Mouse (Mus musculus) right cerebral cortex, postnatal 25 days (tissue): ENCODE measurements around the gene Prkce.
A peak's percentile ranks its signal among the peaks of the same experiment; 100 is the strongest.

ENCODE experiments used
- DNase-seq: peaks from one replicate; pipeline ENCODE4 v3.0.0; 2022

Gene Prkce

DNA sequence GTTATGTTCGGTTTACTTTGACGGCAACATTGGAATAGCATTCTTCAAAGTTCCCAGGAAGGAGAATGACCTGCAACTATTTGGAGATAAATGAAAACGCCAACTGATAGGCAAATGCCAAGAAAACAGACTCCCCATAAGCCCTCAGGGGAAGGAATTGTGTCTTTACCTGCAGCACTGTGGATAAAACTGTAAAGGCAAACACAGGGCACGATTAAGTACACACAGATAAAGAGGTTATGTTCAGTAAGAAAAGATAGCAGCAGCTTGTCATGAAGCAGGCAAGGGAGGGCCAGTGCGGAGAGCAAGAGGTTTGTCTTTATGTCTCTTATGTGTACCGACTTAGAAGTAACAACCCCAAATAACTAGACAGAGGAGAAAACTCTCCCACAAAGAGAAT lies 326.9 kb downstream of the Prkce start:
- DNase-seq = no peak

DNA sequence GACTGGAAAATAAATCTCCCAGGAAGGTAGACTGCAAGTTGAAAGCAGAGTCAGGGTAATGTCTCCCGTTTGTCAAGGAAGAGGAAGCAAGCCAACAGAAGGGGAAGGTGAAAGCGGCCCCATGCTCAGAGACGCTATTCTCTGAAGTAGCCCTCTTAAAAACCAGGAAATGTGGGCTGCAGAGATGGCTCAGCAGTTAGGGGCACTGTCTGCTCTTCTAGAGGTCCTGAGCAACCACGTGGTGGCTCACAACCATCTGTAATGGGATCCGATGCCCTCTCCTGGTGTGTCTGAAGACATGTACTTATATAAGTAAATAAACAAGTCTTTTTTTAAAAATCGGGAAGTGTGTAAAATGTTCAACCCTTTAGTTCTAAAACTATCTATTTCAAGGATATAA lies 327.3 kb downstream of the Prkce start:
- DNase-seq = no peak

DNA sequence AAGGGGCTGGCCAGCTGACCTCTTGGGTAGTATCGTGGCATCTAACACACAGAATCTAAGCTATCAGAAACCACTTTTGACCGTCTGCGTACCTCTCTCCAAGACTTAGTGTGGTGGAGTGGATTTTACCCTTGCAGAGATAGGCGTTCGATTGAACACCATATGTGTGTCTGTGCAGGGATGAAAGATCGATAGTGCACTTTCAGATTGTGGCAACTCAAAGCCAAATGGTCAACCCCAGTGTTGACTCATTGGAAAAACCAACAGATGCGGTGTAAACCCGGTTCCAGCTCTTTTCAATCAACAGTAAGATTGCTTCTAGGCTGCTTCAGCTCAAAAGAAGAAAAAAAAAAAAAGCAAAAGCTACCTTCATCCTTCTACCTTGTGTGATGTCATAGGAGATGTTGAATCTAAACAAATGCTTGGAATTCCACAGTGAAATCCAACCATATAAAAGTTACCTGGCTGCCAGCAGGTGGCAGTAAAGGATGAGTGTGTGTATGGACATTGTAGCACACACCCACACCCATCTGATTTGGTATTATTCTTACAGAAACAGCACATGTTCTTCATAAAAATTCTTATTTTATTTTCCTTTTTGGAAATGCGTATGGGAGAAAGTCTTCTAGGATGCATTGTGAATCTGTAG lies 328.7 kb downstream of the Prkce start:
- peak; percentile 40 for DNase-seq

DNA sequence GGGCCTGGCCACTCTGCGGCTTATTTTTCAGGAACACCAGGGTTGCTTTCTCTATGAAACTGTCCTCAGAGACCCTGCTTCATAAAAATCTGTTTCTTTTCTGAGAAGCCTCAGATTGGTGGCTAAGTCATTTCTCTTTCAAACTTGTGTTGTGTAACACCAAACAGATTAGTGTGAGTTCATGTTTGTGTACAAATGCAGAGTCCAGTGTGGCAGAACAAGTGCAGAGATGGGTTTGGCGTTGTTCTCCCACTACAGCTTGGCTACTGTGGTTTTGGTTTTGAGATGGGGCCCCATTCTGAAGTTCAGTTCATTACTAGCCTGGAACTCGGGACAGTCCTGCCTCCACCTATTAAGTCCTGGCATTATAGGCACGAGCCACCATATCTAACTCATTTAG lies 329.7 kb downstream of the Prkce start:
- DNase-seq = no peak

DNA sequence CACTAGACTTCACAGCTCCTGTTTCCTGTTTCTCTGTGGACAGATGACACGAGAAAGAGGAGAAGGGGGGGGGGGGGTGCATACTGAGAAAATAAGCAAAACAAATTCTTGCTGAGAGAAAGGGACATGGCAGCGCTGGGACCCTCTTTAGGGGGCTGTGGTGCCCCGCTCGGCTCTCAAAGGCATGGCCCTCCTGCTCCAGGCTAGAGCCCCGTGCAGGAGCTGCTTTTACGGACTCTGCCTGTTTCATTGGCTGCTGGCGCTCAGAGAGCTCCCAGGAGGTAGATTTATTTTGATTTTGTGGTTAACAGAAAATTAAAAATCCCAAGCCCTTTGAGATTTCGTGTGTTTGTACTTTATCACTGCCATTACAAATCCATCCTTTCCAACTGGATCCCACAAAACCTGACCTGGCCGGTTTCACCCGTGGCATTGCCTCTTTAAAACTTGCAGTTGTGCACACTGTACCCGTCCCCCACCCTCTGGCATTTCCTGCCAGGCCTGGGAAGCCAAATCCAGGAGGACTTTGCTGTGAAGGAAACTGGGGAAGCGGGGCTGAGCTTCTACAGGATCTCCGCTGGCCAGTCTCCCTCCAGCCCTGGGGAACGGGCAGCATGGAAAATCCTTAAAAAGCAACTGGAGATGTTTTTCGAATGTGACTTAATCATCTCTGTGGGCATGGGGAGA lies 331.9 kb downstream of the Prkce start:
- DNase-seq = no peak

DNA sequence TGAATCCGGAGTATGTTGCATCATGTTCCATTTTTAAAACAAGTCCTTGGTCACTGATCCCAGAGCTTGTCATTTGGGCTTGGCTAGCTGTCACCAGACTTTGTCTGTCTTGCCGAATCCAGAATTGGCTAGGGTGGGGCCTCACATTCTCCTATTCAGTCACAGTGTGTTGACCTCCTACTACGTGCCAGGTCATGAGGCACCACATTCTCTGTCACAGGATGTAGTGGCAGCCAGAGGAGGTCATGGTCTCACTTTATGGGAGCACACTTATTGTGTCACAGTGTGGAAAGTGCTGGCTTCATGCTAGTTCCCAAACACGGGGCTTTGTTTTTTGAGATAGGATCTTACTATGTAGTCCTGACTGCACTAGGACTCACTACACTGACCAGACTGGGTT lies 333.8 kb downstream of the Prkce start:
- DNase-seq = no peak

DNA sequence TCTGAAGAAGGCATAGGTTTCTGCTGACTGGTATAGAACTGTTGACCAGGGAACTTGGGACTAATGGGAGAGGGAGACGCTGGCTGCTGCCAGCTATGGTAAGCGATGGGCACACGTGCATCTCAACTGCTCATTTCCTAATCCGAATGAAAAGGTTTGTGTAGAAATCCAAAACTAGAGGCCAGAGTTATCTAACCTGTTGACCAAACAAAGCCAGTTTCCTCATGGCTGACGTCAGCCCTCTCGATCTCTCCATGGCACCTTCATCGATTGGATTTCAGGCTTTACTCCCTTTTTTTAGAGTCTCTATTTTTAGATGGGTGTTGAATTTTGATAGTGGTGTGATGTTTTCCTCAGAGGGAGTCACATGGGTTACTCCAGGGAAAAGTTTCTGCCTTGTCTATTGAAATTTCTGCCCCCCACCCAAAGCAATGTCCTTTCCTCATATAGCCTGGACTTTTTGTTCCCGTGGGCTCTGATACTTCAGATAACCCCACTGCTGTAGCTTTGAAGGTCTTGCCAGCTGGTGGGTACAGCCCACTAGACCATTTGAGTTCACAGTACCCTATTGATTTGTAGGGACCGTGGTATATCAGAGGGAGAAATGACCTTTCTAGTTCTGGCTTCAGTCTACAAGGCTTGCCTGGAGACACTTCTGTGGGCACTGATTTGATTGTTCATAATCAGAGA lies 335.8 kb downstream of the Prkce start:
- no peak for DNase-seq

DNA sequence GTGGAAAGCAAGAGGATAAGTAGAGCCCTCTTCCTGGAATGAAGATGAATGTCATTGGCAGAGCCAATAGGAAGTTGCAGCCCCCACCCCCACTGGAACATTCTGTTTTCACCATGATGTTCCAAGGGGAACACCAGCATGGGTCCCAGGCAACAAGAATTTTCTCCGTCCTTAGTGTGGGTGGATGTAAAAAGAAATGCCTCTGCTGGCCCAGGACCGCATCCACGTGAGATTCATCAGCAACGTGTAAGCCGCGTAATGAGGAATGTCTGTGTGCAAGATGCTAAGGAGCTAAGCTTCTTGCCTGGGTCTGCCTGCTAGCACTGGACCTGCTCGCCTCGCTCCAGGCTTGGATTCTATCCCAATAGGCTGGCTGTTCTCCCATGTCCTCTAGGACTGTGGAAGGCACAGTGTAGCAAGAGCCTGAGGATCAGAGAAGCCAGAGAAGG lies 337.6 kb downstream of the Prkce start, which contains the start of gene Gm10309:
Gene Gm10309 (minus strand): TSS at position 50 of the 449 bp plus-strand sequence.
- DNase-seq = peak; percentile 30

DNA sequence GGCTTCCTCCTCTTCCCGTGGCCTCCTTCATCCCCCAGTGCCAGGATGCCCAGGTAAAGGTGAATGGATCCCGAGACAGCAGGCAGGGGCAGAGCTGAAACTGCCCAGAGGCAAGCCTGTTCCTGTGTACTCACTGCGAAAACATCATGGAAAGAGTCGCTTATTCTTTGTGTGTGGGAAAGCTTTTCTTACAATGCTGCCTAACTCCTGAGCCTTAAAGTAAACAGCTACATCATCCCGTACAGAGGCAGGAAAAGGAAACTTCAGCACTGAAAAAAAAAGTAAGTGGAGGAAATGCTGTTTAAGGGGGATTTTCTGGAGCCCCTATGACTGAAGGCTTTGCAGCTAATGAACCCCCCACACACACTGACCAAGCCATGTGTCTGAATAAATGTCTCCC lies 339.3 kb downstream of the Prkce start:
- DNase-seq = no peak

DNA sequence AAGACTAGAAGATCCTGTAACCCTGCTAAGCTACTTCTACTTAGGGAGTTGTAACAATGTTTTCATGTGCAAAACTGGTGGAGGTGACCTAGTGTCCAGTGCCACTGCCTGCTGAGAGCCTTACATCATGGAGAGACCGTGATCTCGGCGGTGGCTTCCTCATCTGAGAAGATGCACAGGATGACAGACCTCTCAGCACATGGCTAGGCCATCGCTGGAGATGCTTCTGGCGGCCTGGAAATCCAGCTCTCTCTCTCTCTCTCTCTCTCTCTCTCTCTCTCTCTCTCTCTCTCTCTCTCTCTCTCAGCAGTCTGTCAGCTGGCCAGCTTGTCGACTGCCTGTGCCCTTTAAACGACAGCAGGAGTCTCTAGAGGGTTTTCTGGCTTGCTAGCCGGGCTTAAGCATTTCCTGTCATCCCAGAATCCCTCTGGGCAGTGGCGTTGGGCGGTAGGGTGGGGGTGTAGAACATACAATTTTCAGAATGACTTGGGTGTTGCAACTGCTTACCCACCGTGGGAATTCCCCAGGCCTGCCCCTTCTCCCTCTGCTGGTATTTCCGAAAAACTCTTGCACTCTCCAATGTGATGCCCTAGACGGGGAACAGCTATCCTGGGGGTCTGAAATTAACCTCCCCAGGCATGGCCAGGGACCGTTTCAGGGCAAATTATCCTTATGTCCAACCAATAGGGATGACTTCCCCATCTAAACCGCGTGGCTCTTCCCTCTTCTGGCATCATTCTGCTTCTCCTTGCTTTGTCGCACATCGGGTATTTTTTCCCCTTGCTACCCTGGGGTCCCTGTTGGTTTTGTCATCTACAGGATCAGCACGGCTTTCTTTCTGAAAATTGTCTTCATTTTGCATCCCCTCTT lies 340.0 kb downstream of the Prkce start:
- no peak for DNase-seq

DNA sequence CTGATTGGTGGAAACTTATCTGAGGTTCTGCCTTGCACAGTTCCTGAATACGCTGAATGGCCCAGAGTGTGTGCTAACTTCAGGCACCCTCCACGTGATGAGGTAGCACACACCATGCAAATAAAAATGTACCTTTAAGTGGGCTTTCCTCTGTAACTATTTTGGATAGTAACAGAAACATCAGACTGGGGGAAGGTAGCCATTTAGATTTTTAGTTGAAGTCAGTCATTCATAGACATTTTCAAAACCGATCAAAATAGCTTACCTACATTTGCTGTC lies 340.6 kb downstream of the Prkce start:
- no peak for DNase-seq

DNA sequence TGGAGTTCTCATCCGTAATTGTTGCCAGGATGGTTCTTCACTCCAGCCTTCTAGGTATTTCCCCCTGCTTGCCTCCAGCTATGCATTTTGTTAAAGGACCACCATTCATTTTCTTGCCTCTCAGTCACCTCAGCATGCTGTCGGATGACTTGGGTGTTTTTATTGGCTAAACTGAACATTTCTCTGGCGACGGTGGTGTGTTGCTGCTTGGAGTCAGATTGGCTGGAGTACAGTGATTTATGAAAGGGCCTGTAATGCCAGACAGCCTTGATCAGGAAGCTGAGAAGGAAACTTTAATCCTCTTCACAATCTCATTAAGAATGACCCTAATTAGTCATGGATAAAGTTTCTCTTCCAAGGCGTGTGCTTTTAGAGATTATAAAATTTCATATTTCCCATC lies 342.3 kb downstream of the Prkce start:
- DNase-seq = no peak

DNA sequence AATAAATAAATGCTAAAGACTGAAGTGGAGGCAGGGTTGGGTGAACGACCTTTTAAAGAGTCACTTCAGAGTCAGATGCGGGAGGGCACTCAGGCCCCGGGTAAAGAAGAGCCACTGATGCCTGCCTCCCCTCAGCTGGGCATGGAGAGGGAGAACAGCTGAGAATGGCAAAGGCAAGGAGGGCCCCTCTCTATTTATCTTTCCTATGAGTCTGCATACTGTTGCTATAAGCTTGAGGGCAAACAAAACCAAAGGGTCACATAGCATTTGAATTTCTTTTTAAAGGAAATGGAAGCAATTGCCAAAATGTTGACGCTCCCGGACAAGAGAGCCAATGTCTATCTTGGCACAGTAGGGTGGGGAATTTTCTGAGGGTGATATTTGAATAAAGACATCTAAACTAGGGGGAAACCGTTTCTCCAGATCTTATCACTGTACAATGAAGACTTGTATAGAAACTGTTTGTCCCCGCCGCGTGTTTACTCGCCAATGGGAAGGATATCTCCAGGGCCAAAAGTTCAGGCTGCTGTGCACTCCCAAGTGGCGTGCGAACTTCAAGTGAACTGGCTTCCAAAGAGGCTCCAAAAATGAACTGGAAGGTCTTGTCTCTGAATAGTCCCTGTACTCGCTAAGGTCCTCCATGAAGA lies 347.5 kb downstream of the Prkce start:
- DNase-seq = no peak

DNA sequence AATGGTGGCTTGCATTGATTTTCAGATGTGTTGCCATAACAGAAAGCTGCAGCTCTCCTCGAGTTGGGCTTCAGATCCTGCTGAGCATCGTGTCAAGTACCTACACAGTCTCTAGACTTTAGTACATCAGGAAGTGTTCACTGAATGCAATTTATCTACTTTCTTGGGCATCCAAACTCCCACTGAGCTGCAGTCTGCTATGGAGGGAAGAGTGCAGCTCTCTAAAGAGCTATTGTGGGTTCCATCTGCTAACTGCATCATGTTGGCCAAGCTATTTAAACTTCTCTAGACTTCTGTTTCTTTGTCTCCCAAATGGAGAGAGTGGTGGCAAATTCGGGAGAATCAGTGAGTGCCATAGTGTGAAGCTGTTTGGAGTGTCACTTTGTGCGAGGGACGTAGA lies 349.0 kb downstream of the Prkce start:
- DNase-seq = no peak

DNA sequence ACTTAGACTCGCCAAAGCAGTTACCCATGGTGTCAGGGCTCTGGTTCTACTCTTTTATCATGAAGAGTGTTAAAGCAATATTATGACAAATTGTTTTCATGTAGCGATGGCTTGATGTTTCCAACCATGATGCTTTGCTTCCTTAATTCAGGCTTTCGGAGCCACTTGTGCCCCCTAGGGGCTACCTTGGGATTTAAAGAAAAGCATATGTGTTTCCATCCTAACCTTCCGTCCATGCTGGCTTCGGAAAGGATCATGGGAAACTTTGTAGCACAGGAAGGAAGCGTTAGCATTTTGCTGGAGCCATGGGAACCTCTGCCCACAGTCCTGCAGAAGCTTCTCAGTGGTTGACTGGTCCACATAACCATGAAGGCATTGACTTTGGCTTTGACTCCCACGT lies 351.0 kb downstream of the Prkce start:
- DNase-seq = no peak

DNA sequence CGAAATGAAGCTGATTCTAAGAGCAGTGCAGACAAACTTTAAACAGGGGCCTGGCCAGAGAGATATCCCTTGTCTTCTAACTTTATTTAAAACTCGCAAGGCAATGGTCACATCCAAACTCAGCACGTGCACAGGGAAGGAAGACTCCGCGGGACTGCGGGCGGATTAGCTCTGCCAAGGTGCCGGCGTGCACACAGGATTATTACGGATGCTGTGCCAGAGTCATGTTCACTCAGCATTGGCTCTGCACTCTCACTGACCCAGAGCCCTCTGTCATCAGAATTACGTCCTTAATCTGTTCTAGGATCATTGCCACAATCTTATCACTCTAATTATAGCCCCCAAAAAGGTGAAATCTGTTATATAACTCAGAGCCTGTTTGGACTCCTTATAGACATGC lies 353.7 kb downstream of the Prkce start:
- no peak for DNase-seq

DNA sequence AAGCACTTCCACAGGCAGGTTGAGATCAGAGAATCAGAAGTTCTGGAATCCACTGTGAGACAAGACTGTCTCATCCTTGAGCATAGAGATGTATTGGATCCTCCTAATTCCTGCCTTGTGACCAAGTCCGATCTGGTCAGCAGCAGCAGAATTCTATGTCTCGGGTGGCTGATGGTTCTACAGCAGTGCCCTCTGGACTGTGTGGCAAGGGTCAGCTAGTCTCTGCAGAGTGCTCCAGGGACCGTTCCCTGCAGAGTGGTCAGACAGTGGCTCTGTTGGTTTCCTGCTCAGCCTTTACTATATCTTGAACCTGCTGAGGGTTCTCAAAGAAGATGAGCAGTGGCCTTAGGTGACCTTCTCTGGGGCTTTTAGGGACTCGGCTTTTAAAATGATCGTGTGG lies 355.1 kb downstream of the Prkce start:
- no peak for DNase-seq

DNA sequence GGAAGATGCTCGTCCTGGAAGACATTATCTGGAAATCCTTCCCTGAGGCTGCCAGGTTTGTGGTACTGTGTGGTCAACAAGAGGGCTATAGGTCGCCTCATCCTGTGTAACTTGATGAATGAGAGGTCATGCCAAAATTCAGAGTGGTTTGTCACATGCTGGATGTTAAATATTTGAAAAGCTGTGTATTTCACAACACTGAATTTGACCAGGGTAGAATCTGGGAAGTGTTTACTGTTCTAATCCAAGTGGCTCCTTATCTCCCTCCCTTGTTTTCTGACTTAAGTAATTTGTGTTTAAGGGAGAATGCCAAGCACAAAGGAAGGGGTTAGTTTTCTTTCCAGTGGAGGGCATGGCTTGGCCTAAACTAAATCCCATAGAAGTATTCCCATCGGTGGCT lies 355.8 kb downstream of the Prkce start:
- DNase-seq = no peak

DNA sequence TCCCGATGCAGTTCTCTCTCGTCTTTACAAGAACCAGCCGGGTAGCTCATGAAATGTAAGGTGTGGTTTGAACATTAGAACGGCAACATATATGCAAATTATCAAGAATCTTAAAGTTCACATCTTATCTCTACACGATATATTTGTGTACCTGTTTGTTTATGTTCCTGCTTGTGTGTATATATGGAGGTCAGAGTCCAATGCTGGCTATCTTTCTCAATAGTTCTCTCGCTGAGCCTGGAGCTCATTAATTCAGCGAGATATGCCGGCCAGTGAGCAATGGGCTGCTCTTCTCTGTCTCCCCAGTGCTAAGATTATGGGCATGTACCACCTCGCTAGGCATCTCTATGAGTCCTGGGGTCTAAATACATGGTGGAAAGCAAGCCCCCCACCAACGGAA lies 356.3 kb downstream of the Prkce start:
- DNase-seq = no peak

DNA sequence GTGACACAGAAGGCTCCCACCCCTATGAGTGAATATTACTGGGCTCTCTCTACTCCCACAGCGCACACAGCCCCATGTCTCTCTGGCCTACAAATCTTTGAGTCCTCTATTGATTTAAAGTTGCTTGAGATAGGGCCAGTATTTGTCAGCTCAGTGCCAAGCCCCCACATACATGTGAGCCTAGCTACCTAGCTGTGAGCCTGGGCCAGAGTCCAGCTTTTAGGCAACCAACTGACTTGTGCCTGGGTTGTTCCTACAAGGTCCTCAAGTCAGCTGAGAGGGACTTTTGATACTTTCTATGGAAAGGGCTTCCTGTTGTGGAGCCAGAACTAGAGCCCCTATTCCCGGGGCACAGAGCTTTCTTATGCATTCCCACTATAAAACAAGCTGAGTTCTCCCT lies 357.5 kb downstream of the Prkce start:
- no peak for DNase-seq

DNA sequence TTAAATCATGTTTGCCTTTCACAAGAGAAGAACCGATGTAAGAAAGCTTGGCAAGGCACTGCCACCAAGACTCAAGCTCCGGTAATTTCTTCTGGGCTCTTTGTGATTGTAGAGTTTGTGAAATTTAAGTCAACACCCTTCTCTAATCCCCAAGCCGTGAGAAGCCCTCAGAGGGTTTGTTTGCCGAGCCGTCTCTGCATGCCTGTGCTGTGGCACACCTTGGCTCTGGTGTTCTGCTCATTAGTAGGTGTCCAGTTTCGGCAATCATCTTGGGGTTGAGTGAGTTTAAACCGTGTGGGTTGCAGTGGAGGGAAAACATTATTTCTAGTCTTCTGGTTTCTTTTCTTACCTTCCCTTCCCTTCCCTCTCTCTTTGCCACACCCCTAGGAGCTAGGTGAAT lies 358.4 kb downstream of the Prkce start:
- DNase-seq = no peak

DNA sequence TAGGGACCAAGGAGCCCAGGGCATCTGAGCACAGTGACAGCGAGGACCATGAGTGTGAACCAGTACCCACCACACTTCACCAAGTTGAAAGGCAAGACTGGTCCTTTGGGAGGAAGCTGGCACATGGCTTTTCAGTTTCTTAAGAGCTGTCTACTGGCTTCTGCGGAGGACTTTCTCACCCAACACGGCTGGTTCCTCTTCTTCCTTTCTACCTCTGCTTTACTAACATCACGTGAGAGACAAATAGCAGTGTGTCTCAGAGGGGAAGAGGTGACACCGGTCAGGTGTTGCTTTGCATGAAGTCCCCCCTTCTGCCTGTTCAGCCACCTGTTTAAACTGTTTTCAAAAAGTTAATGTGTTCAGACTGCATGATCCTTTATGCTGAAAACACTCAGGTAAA lies 359.7 kb downstream of the Prkce start:
- no peak for DNase-seq

DNA sequence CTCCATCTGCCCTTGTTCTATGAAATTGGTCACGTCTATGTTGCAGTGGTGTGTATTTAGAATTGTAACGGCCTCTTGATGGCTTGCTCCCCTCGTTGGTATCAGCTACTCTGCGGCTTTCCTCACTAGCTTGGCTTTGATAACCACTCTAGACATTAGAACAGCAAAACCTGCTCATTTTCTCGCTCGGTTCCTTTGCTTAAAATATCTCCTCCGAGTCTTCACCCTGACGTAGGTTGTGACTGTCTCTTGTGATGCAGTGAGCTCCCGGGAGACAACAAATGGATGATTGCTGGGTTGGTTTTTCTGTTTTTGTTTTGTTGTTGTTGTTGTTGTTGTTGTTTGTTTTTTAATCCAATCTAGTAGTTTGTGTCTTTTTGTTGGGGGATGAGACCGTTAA lies 361.4 kb downstream of the Prkce start:
- DNase-seq = no peak
